Mouse (Mus musculus) heart, postnatal 10 days (tissue): ENCODE results near the gene Nfyb. TPM values are rescaled to one million over a fixed set of nuclear protein-coding genes. Genes with fewer than 3 reads are reported as not detected.

ENCODE experiments used
- DNase-seq, 2 experiments: peaks; one replicate each; pipeline ENCODE4 v3.0.0; 2021
- intact Hi-C: fragments of 180-260 bp; cut with DNase I; formaldehyde crosslinking; loops from one replicate; pipeline ENCODE4 v1.15.1; 2025
- total RNA-seq, 2 experiments: library from RNA; stranded (reverse); gene quantifications; 2 replicates each; pipeline ENCODE4 v1.2.3; 2021

The Nfyb gene
- total RNA-seq, 2 experiments from 2014 or later: 18.4 to 19.9 TPM

DNA sequence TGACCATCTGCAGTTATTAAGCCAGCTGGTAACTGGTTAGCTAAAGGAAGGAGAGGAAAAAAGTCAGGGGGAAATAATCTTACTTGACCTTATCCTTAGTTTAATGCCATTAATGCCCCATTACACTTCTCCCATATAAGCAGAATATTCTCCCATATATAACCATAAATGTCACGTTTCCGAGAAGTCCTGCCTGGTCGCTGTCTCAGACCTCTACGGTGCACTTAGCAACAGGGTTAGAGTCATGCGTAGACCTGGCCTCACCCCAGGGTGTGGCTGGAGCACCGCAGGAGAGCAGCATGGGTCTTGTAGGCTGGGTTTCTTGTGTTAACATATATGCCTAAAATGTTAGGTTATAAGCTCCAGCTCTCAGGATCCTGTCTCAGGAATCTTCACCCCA lies 13.2 kb downstream of the Nfyb start:
- intact Hi-C loops: no loop called here
- DNase-seq: no peak

DNA sequence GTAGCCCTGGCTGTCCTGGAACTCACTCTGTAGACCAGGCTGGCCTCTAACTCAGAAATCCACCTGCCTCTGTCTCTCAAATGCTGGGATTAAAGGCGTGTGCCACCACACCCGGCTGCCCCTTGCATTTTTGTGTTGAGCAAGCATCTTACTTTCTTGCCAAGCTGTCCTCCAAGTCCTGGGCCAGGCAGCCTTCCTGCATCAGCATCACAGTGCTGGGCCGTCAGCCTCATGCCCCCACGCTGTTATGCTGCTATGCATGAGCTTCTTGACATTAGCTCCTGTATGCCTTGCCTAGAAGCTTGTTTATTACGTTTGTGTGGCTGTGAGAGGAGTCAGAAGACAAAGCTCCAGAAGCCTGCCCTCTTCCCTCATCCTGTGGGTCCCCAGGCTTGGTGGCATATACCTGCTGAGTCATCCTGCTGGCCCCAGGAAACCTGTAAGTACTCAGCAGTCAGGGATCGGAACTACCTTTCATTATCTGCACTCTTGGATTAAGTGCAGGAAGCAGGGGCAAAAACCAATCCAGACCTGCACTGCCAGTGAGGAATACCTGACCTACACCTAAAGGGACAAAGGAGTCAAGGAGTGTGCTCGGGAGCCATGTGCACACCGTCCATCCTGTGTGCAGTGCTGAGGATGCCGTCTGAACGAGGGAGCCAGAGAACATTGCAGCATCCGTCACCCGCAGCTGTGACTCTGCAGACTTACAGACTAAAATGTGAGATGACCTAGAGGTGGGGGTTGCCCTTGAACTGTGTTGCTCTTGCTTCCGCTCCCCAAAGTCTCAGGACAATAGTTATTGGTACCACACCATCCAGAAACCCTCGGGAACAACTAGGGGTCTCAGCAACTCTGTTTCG lies 16.7 kb downstream of the Nfyb start:
- no peak for DNase-seq
- intact Hi-C loops: no loop called here

DNA sequence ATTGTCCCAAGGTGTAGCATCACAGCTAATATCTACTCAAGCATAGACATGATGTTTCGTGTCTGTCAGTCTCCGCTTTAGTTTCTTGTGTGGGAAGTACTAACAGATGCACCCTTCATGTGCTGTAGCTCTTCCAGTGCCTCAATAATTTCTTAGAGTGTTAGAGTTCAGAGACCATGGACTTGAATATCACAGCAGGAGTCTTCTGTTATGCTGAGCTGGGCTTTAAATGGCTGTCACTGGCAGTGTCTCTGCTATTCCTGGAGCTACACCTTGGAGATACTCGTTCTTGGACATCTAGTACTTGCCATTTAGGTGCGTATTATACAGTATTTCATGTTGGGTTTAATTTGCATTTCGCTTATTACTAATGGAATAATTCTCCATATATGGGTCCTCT lies 18.6 kb downstream of the Nfyb start:
- intact Hi-C loops: no loop called here
- no peak for DNase-seq

DNA sequence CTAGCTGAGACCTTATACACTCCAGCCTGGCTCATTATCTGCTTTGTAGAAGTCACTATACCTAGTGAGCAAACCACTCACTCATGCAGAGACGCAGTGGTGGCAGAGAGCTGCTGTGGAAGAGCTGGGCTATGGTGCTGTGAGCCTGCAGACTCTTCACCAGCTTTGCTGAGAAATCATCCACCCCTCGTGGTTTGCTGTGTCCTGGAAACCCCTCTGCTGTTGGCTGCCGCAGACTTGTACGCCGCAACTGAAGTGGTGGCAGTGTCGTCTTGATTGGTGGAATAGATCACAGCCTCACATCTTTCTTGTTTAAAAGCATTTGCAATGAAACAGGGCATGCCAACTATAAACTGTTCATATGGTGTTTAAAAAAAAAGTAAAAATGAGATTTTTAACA lies 19.6 kb downstream of the Nfyb start:
- intact Hi-C loops: loop anchor here (5.0 kb wide), 1 partner anchor 77 kb away; no protein-coding TSS in a partner anchor
- no peak for DNase-seq

DNA sequence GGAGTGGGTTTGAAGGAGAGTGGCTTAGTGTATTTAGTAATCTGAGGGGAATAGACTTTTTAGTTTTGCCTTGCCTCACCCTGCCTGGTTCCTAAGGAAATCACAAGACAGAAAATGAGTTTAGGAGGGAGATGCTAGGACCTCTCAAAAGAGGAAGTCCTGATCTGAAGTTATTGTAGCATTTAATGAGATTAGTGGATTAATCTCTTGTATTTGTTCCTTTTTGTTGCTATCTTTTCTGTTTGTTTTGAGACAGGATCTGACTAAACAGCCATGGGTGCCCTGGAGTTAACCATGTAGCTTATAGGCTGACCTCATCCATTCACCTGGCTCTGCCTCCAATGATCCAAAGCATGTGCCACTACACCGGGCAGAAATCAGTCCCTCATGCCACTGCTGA lies 21.4 kb downstream of the Nfyb start:
- intact Hi-C loops: loop anchor here (5.0 kb wide), 1 partner anchor 75 kb away; no protein-coding TSS in a partner anchor
- DNase-seq: no peak

DNA sequence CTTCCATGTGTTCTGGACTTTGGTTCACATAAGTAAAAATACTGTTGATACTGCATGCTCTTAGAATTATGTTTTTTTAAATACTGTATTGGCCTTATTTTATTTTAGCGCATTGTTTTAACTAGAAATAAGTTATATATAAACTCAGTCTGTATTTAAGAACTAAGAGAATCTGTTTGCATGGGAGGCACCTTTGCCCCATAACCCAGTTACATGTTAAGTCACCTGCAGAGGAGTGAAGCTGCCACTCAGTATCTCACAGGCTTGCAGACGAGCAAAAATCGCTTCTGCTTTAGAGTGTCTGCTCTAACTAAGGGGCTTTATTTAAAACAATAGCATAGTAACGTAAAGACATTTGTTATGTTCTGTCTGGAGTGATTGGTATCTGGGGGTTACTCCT lies 22.1 kb downstream of the Nfyb start:
- intact Hi-C loops: loop anchor here (5.0 kb wide), 1 partner anchor 75 kb away; no protein-coding TSS in a partner anchor

DNA sequence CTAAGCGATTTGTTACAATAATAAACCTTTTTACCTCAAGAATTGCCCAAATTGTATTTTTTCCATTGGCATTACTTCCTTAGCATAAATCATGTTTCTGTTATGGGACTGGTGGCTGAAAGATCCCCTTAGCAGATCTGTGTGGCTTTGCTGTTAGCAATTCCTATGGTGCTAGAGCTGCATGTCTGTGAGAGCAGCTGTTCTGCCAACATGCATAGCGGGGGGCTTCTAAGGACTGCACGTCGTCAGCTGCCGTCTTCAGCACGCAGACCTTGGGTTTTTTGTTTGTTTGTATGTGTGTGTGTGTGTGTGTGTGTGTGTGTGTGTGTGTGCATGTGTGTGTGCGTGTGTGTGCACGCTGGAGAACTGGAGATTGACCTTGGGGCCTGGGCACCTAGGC lies 22.6 kb downstream of the Nfyb start:
- no peak for DNase-seq
- intact Hi-C loops: loop anchor here (5.0 kb wide), 1 partner anchor 74 kb away; no protein-coding TSS in a partner anchor

More for the DNA sequence above, 22.1 kb downstream of the Nfyb start:
- DNase-seq: no peak

DNA sequence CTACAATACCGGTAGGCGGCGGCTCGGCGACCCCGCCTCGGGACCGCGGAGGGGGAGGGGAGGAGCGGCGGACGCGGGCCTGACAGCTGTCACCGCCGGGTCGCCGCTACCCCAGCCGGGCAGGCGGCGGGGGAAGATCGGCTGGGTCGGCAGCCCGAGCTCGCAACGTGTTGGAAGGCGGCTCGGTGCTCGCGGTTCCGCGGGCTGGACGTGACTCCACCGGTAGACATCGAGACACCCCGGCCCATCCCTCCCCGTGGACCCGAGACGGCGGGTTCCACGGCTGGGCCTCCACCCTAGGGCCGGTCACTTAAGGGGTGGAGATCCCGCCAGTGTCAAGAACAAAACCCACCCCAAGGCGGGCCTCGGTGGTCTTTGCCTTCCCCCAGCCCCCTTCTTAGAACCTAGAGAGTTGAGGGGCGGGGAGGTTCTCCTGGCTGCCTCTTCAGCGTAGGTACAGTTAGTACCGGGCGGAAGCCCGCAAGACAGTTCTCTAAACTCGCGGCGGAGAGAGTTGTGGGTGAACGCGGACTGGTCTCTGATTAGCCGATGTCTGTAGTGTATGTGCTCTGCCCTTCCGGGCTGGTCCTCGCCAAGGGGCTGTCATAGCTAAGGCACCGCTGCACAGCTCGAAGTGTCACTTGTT lies 64.5 kb downstream of the Nfyb start:
- no peak for DNase-seq
- intact Hi-C loops: loop anchor here (2.0 to 5.0 kb wide), 2 partner anchors 33 to 163 kb away; no protein-coding TSS in a partner anchor

DNA sequence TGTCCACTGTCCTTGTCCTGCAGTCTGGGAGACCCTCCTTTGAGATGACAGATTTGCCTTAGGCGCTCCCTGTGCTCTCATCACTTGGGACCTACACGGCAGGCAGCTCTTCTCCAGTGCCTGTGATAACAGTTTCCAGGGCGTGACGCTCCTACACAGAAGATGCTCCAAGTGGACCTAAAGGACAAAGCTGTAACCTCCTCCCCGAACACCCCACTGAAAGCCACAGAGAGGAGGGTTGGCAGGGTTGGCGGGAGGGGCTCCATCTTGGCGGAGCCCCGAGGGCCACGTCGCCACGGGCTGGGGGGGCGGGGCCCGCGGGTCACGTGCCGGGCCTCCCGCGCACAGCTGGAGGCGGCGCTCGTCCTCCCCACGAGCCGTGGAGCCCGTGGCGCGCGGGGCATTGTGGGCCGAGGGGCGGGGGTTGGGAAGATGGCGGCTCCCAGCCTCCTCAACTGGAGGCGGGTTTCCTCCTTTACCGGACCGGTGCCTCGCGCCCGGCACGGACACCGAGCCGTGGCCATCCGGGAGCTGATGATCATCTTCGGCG lies 65.2 kb downstream of the Nfyb start:
- intact Hi-C loops: loop anchor here (2.0 to 5.0 kb wide), 2 partner anchors 32 to 164 kb away; no protein-coding TSS in a partner anchor
- DNase-seq: peak; percentile 92 to 93

Other genes starting within 250 kb of the Nfyb start
- 10 to 100 TPM; 24.2 to 25.0 TPM for gene 1190007I07Rik, start 140.9 kb downstream of the Nfyb start, total RNA-seq
- gene Tdg, start 134.3 kb downstream of the Nfyb start, total RNA-seq: 10 to 100 TPM; 31.2 to 32.5 TPM
- 1 to 10 TPM; 3.4 to 3.6 TPM for gene Glt8d2, start 73.5 kb downstream of the Nfyb start, total RNA-seq
- gene Hcfc2, start 68.0 kb downstream of the Nfyb start, total RNA-seq: 10 to 100 TPM; 30.1 to 38.4 TPM
- 10 to 100 TPM; 51.2 TPM for gene Txnrd1, start 69.8 kb upstream of the Nfyb start, total RNA-seq
- gene Eid3, start 102.5 kb upstream of the Nfyb start, total RNA-seq: 1 to 10 TPM in 1 of 2 experiments, under 1 TPM in 1; 0.60 to 1.8 TPM
- 1 to 10 TPM; 3.7 to 5.8 TPM for gene Chst11, start 221.4 kb upstream of the Nfyb start, total RNA-seq